22 mouse cellular contexts compared by ENCODE assay signal in genomic region chr2:113371556-113371955, GRCm38 (mm10).
"Had no signal": no experiment of that assay in that cellular context is flagged by ENCODE, and none has a peak within 500 bp of the region (broad histone marks: within the 10 kb centered on the region; RNA-seq: fewer than 3 reads in every experiment).

No protein-coding gene starts in this region.

- H3K9ac ChIP-seq: limb, embryonic 12.5 days; limb, embryonic 15.5 days; liver, embryonic 14.5 days; liver, postnatal 0 days; lung, embryonic 15.5 days; midbrain, embryonic 13.5 days; neural tube, embryonic 13.5 days; stomach, embryonic 15.5 days had no signal

- H3K4me2 ChIP-seq: limb, embryonic 12.5 days; limb, embryonic 15.5 days; liver, embryonic 11.5 days; lung, embryonic 15.5 days; midbrain, embryonic 13.5 days; neural tube, embryonic 13.5 days; stomach, embryonic 15.5 days had no signal

- H3K9me3 ChIP-seq: limb, embryonic 12.5 days; limb, embryonic 15.5 days; lung, embryonic 15.5 days; megakaryocyte, embryonic 14.5 days; midbrain, embryonic 10.5 days; midbrain, embryonic 13.5 days; neural tube, embryonic 13.5 days; stomach, embryonic 15.5 days had no signal

- H3K36me3 ChIP-seq: limb, embryonic 12.5 days; limb, embryonic 15.5 days; lung, embryonic 15.5 days; midbrain, embryonic 10.5 days; midbrain, embryonic 13.5 days; neural tube, embryonic 13.5 days; stomach, embryonic 15.5 days had no signal

- H3K27ac ChIP-seq: kidney, postnatal 0 days; limb, embryonic 12.5 days; limb, embryonic 15.5 days; liver, embryonic 14.5 days; lung, embryonic 15.5 days; midbrain, embryonic 10.5 days; midbrain, embryonic 13.5 days; neural tube, embryonic 13.5 days; stomach, embryonic 15.5 days had no signal

- H3K4me3 ChIP-seq: limb, embryonic 12.5 days; limb, embryonic 15.5 days; lung, embryonic 15.5 days; megakaryocyte, embryonic 14.5 days; midbrain, embryonic 10.5 days; midbrain, embryonic 13.5 days; myocyte; neural tube, embryonic 13.5 days; stomach, embryonic 15.5 days had no signal

- DNase-seq: kidney, adult 2 months; kidney, postnatal 25 days; left cerebral cortex, postnatal 4 days; liver, postnatal 0 days; retina, postnatal 1 day; right cerebral cortex, postnatal 25 days; spleen, adult 18-20 months; thymus, postnatal 25 days had no signal

- H3K4me1 ChIP-seq: limb, embryonic 12.5 days; limb, embryonic 15.5 days; megakaryocyte, embryonic 14.5 days; midbrain, embryonic 10.5 days; midbrain, embryonic 13.5 days; neural tube, embryonic 13.5 days; stomach, embryonic 15.5 days had no signal

- H3K27me3 ChIP-seq: limb, embryonic 12.5 days; limb, embryonic 15.5 days; lung, embryonic 15.5 days; megakaryocyte, embryonic 14.5 days; midbrain, embryonic 13.5 days; neural tube, embryonic 13.5 days; stomach, embryonic 15.5 days had no signal

- ATAC-seq: intestine, embryonic 16.5 days; liver, postnatal 0 days; midbrain, embryonic 13.5 days; midbrain, embryonic 16.5 days had no signal
